ENCODE assay signal across 8 mouse cellular contexts in genomic region chr12:25190360-25190759, GRCm38 (mm10).
DNase-seq lines count a peak whose midpoint lies in the region; TF ChIP-seq lines count a peak whose summit lies in the region.

No protein-coding gene starts in this region.

- DNase-seq in kidney, adult 2 months, result peak; percentile 38
- no peak for DNase-seq in kidney, adult 8-10 months
- DNase-seq in heart, postnatal 36 days, result peak; percentile 28 to 32
- no peak for DNase-seq in left cerebral cortex, postnatal 36 days (ENCODE audit: low spot score in 2 of 2)
- no peak for DNase-seq in adrenal gland, adult 2 months
- no peak for DNase-seq in adrenal gland, postnatal 25 days

- no peak for TF ChIP-seq POLR2A in kidney, adult 2 months (IDR thresholded peaks at IDR 0.05; ENCODE audit: low read depth, low read length)
- no peak for TF ChIP-seq POLR2A in bone marrow macrophage, adult 2 months (IDR thresholded peaks at IDR 0.05; ENCODE audit: borderline replicate concordance, low read depth, low read length)

- H3K27ac ChIP-seq in kidney, adult 2 months (ENCODE audit: insufficient read depth, low read depth, low read length), result no peak overlapping the region
- peak overlapping the region; percentile 88 for H3K27ac ChIP-seq in bone marrow macrophage, adult 2 months (ENCODE audit: insufficient read depth, low read depth, low read length)
- peak overlapping the region; percentile 99 for H3K27ac ChIP-seq in macrophage

- H3K36me3 ChIP-seq in kidney, adult 2 months (ENCODE audit: control insufficient read depth, insufficient read depth, low read length), result no peaks in the 10 kb centered on the region
- H3K36me3 ChIP-seq in macrophage (ENCODE audit: inconsistent target), result no peaks in the 10 kb centered on the region

- no peaks in the 10 kb centered on the region for H3K27me3 ChIP-seq in kidney, adult 2 months (replicated peaks; ENCODE audit: control insufficient read depth, insufficient read depth, low read length)

- WGBS in kidney, adult 2 months, result 48% methylated on average over 6 of the region's 6 CpGs
- WGBS in macrophage (ENCODE audit: missing documents), result 4% methylated on average over 6 of the region's 6 CpGs

- H3K4me1 ChIP-seq in kidney, adult 2 months (ENCODE audit: control insufficient read depth, insufficient read depth, low read length), result no peaks in the 10 kb centered on the region
- peaks cover 41% of the 10 kb centered on the region for H3K4me1 ChIP-seq in bone marrow macrophage, adult 2 months (ENCODE audit: control insufficient read depth, insufficient read depth, low read length)

- TF ChIP-seq CTCF in kidney, adult 2 months (conservative IDR thresholded peaks at IDR 0.05; ENCODE audit: insufficient read depth, insufficient read length, low read depth, low read length), result no peak
- TF ChIP-seq CTCF in bone marrow macrophage, adult 2 months (IDR thresholded peaks at IDR 0.05; ENCODE audit: low read depth, low read length), result no peak

- no peaks in the 10 kb centered on the region for H3K79me2 ChIP-seq in macrophage (ENCODE audit: inconsistent target)

- intact Hi-C loops in heart, postnatal 36 days (cut with DNase I), result no loop called here
- intact Hi-C loops in left cerebral cortex, postnatal 36 days (cut with DNase I), result no loop called here

- no peak overlapping the region for H3K4me3 ChIP-seq in kidney, adult 2 months (ENCODE audit: insufficient read depth, low read depth, low read length)
- no peak overlapping the region for H3K4me3 ChIP-seq in bone marrow macrophage, adult 2 months (ENCODE audit: insufficient read depth, low read length)
- no peak overlapping the region for H3K4me3 ChIP-seq in macrophage (ENCODE audit: inconsistent target)

Comparison
In these comparisons a context has a peak if more than half of its experiments do, and no peak if none do; other contexts are left out.
1. DNase-seq: peak in kidney, adult 2 months (single experiment) and heart, postnatal 36 days (2 of 2); none in kidney, adult 8-10 months (0 of 2), left cerebral cortex, postnatal 36 days (0 of 2), adrenal gland, adult 2 months (single experiment) and adrenal gland, postnatal 25 days (single experiment).